Mouse (Mus musculus): ENCODE data around the gene Desi1.

- no peak for TF ChIP-seq POLR2A (IDR thresholded peaks at IDR 0.05; ENCODE audit: control insufficient read depth, extremely low read depth, insufficient read depth, low read length, poor library complexity)
- no peak for TF ChIP-seq CTCF (IDR thresholded peaks at IDR 0.05; ENCODE audit: borderline replicate concordance, control insufficient read depth, extremely low read depth, insufficient read depth, low read length, poor library complexity)
These were observed 39.7 kb downstream of the Desi1 start for GRCm38 (mm10) chr15:81993992-81994391.

All from thymus, adult 2 months (tissue).